Mouse (Mus musculus) ES-Bruce4 (cell line): ENCODE measurements at regions not wholly inside any gene's neighbourhood (a gene's known extent, or its start where the extent isn't known, plus 50 kb on each side); places are given as distances from the start of the nearest gene placed in this dataset.

ENCODE experiments used
- CTCF ChIP-seq: IDR thresholded peaks from one replicate; pipeline ENCODE4 v1.8.1; 2011; ENCODE audit warnings: low read depth, low read length
- EP300 ChIP-seq: IDR thresholded peaks from 2 replicates; pipeline ENCODE4 v1.6.1; 2011; ENCODE audit warnings: low read depth, low read length; ENCODE audit not compliant: insufficient read depth

- TF ChIP-seq CTCF (no peak), EP300 (no peak)
Observed at GRCm38 (mm10) chr14:46671482-46672225, 88.7 kb upstream of the Cdkn3 start.
